Mouse (Mus musculus) embryonic facial prominence, embryonic 11.5 days (tissue): Measurements from ENCODE around the gene Shpk. TPM values are rescaled to one million over a fixed set of nuclear protein-coding genes. Genes with fewer than 3 reads are reported as not detected.

Experiments
- ATAC-seq: fragments of 200-750 bp; cut with Nextera tagmentation; replicated peaks from 2 replicates; pipeline ENCODE4 v1.8.0; 2017; ENCODE audit warnings: low read depth; ENCODE audit not compliant: insufficient number of reproducible peaks, low FRiP score, low TSS enrichment
- DNase-seq: peaks from one replicate; pipeline ENCODE4 v3.0.0-alpha.2; 2015; ENCODE audit warnings: low spot score
- H3K27ac ChIP-seq: fragments of 300-500 bp; sonication (generic); replicated peaks from 2 replicates; pipeline ENCODE4 v1.5.1; 2014; ENCODE audit warnings: mild to moderate bottlenecking, low read depth, low read length, control low read depth
- H3K27me3 ChIP-seq: fragments of 300-500 bp; sonication (generic); 2 replicates; pipeline ENCODE4 v1.6.1; 2014; ENCODE audit warnings: mild to moderate bottlenecking, low read length, moderate library complexity, mixed read lengths; ENCODE audit not compliant: control insufficient read depth, insufficient read depth
- H3K36me3 ChIP-seq: fragments of 300-500 bp; sonication (generic); replicated peaks from 2 replicates; pipeline ENCODE4 v1.6.1; 2014; ENCODE audit warnings: low read depth, mild to moderate bottlenecking, low read length, moderate library complexity, mixed read lengths; ENCODE audit not compliant: control insufficient read depth, insufficient read depth
- H3K4me1 ChIP-seq: fragments of 300-500 bp; sonication (generic); 2 replicates; pipeline ENCODE4 v1.6.1; 2014; ENCODE audit warnings: low read length, mixed read lengths; ENCODE audit not compliant: control insufficient read depth, insufficient read depth
- H3K4me2 ChIP-seq: fragments of 300-500 bp; sonication (generic); 2 replicates; pipeline ENCODE4 v1.6.1; 2014; ENCODE audit warnings: low read depth, mild to moderate bottlenecking, control low read depth, low read length, moderate library complexity
- H3K4me3 ChIP-seq: fragments of 300-500 bp; sonication (generic); 2 replicates; pipeline ENCODE4 v1.5.1; 2014; ENCODE audit warnings: low read depth, low read length, control low read depth
- H3K9ac ChIP-seq: fragments of 300-500 bp; sonication (generic); replicated peaks from 2 replicates; pipeline ENCODE4 v1.6.1; 2014; ENCODE audit warnings: mild to moderate bottlenecking, control low read depth, low read length
- H3K9me3 ChIP-seq: fragments of 300-500 bp; sonication (generic); replicated peaks from 2 replicates; pipeline ENCODE4 v1.6.1; 2016; ENCODE audit warnings: mild to moderate bottlenecking, low read length, inconsistent platforms, mixed read lengths; ENCODE audit not compliant: control insufficient read depth
- WGBS: fragments of 180-500 bp; shearing (Covaris S2); extraction: QIAGEN DNeasy Blood & Tissue Kit; methylation state at CpG from one replicate; pipeline ENCODE4 v1.1.7; 2014; 5-methylcytosine and 5-hydroxymethylcytosine counted together
- polyA plus RNA-seq: library from polyadenylated mRNA; unstranded; fragments of >200 nt; fragmentation: Nextera tagmentation; extraction: Ambion mirVana; gene quantifications from 2 replicates; pipeline ENCODE4 v1.2.1, GENCODE M21; 2014

Gene Shpk
- polyA plus RNA-seq, 1 experiment from 2014 or later = 1.0 TPM

GRCm38 (mm10) chr11:73169231-73169630, 30.0 kb upstream of the Shpk start:
- H3K36me3 ChIP-seq = no peaks in the 10 kb centered on the region
- DNase-seq (peak; percentile 71), ATAC-seq (peak; percentile 45; the same call in 1 of the 2 replicates)
- no peak overlapping the region for H3K9ac ChIP-seq
- H3K27ac ChIP-seq = no peak overlapping the region
- no peak overlapping the region for H3K4me3 ChIP-seq
- H3K4me2 ChIP-seq = no peak overlapping the region
- H3K4me1 ChIP-seq = no peaks in the 10 kb centered on the region
- H3K9me3 ChIP-seq = no peaks in the 10 kb centered on the region
- H3K27me3 ChIP-seq = no peaks in the 10 kb centered on the region
- 50% methylated on average over 4 of the region's 4 CpGs for WGBS

DNA sequence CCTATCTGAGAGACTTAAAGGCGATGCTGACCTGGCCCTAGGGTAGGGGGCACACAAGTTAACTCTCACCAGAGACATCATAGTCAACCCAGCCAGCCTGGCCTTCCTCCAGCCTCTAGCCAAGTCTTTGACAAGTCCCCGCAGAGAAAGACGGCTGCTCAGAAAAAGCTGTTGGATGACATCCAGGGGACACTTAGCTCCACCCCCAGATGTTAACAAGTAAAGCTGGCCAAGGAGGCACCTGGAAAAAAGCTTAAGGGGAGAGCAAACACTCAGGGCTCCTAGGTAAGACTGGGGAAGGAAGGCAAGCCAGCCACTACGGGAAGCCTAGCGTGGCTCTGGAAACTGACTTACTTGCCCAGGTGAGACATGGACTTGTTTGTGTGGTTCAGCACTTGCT, 27.1 kb upstream of the Shpk start:
- WGBS = 68% methylated on average over 5 of the region's 5 CpGs
- no peak overlapping the region for H3K9ac ChIP-seq
- no peaks in the 10 kb centered on the region; the same call in 1 of the 2 replicates for H3K36me3 ChIP-seq
- ATAC-seq (no peak), DNase-seq (no peak)
- no peaks in the 10 kb centered on the region for H3K27me3 ChIP-seq
- H3K4me3 ChIP-seq = no peak overlapping the region
- no peaks in the 10 kb centered on the region for H3K4me1 ChIP-seq
- H3K9me3 ChIP-seq = no peaks in the 10 kb centered on the region
- no peak overlapping the region for H3K27ac ChIP-seq
- H3K4me2 ChIP-seq = no peak overlapping the region

DNA sequence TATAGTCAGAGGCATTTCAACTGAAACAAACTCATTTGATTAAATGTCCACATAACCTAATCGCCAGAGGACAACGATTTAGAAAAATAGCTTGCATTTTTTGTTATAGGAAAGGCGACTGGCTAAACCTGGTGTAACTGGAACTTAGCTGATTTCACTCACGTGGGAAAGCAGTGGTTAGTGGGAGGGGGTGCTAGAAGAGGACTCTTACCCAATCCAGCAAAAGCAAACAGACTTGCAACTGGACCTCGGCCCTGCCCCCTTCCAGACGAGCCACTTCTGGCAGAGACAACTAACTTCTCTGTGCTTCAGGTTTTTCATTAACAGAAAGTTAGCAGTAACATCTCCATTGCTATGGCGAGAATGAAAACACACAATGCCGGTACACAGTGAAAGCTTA, 23.6 kb upstream of the Shpk start:
- 39% methylated on average over 8 of the region's 8 CpGs for WGBS
- peak overlapping the region; percentile 47 for H3K4me2 ChIP-seq
- H3K9me3 ChIP-seq = no peaks in the 10 kb centered on the region
- H3K4me1 ChIP-seq = no peaks in the 10 kb centered on the region
- H3K4me3 ChIP-seq = peak overlapping the region; percentile 85
- DNase-seq (no peak), ATAC-seq (no peak)
- H3K27ac ChIP-seq = no peak overlapping the region
- 0 out of 2 replicates have a peak overlapping the region, but pooled peaks have one; percentile 87 for H3K9ac ChIP-seq
- H3K27me3 ChIP-seq = no peaks in the 10 kb centered on the region
- no peaks in the 10 kb centered on the region; the same call in 1 of the 2 replicates for H3K36me3 ChIP-seq

GRCm38 (mm10) chr11:73176186-73176585, 23.1 kb upstream of the Shpk start:
- DNase-seq = no peak
- H3K27ac ChIP-seq = peak overlapping the region; percentile 65; the same call in 1 of the 2 replicates
- ATAC-seq = no peak
- H3K27me3 ChIP-seq = no peaks in the 10 kb centered on the region
- H3K36me3 ChIP-seq = no peaks in the 10 kb centered on the region; the same call in 1 of the 2 replicates
- no peaks in the 10 kb centered on the region for H3K4me1 ChIP-seq
- peak overlapping the region; percentile 47 for H3K4me2 ChIP-seq
- under 1% methylated on average over 15 of the region's 15 CpGs for WGBS
- H3K9ac ChIP-seq = peak overlapping the region; percentile 87
- H3K9me3 ChIP-seq = no peaks in the 10 kb centered on the region
- H3K4me3 ChIP-seq = peak overlapping the region; percentile 85

DNA sequence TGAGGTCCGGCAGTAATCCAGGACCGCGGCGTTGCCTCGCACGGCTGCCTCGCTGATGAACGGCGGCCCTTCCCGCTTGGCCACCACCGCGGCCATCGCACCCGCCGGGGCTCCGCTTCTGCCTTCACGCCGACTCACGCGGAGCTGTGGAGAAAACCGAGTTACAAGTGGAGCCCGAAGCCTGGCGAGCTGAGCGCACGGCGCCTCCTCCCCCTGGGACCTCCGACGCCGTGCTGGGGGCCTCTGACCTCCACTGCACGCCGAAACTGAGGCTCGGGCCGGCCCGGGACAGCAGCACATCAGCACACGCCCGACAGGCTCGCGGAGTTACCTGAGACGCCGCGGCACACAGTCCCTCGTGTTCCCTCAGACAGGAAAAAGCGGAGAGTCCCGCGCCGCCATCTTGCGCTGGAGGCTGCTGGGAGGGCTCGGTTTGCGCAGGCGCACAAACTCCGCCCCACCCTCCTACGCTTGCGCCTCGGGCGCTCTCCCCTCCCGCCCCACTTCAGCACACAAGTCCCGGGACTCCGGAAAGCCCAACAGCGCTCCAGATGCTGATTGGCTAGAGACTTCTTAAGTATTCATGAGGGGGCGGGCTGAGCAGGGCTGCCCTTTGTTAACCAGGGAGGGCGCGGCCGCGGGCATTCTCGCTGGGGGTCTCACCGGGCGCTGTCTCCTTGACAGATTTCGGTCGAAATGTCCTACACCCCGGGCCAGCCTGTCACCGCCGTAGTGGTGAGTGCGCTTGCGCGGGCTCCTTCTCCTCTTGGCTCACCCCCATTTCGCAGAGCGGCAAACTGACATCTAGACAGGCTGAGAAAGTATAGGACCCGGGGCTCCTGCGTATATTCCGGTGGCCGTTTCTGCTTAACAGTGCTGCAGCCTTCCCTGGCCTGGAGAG, 22.4 kb upstream of the Shpk start, which contains the start of the genes Emc6 and Tax1bp3:
TSS of gene Emc6 (minus strand) at position 430 of the 901 bp plus-strand sequence.
TSS of gene Tax1bp3 (plus strand) at position 476 of the 901 bp plus-strand sequence.
- no peaks in the 10 kb centered on the region; the same call in 1 of the 2 replicates for H3K36me3 ChIP-seq
- H3K9ac ChIP-seq = peak within 1 kb of the TSS; percentile 87
- DNase-seq = peak; percentile 99
- H3K9me3 ChIP-seq = no peaks in the 10 kb centered on the region
- WGBS = under 1% methylated on average over 76 of the region's 81 CpGs
- peak within 1 kb of the TSS; percentile 55 for H3K4me2 ChIP-seq
- no peaks in the 10 kb centered on the region for H3K4me1 ChIP-seq
- peak; percentile 97 for ATAC-seq
- H3K4me3 ChIP-seq = peak within 1 kb of the TSS; percentile 85
- H3K27me3 ChIP-seq = no peaks in the 10 kb centered on the region
- H3K27ac ChIP-seq = peak within 1 kb of the TSS; percentile 90

GRCm38 (mm10) chr11:73177509-73177875, 21.8 kb upstream of the Shpk start:
- peak; percentile 83 for DNase-seq
- H3K4me1 ChIP-seq = no peaks in the 10 kb centered on the region
- peak overlapping the region; percentile 85 for H3K4me3 ChIP-seq
- no peaks in the 10 kb centered on the region for H3K9me3 ChIP-seq
- no peaks in the 10 kb centered on the region; the same call in 1 of the 2 replicates for H3K36me3 ChIP-seq
- peak overlapping the region; percentile 55 for H3K4me2 ChIP-seq
- peak; percentile 72; the same call in 1 of the 2 replicates for ATAC-seq
- peak overlapping the region; percentile 90 for H3K27ac ChIP-seq
- WGBS = under 1% methylated on average over 27 of the region's 28 CpGs
- H3K27me3 ChIP-seq = no peaks in the 10 kb centered on the region
- H3K9ac ChIP-seq = peak overlapping the region; percentile 87

DNA sequence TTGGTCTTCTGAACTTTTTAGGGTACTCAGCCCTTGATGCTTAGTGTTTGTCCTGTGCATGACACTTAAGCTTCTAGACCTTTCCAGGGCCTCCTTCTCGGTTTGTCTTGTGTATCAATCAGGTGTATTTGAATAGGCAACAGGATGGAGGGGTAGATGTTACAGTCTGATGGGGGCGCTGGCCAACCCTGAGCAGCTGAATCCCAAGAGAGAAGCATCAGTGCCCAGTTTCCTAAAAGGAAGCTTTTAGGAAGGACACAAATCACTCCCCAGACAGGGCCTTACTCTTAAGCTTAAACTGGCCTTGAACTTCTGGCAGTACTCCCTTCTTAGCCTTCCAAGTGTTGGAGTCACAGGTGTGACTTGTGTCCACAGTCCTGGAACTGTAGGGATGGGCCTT, 21.4 kb upstream of the Shpk start:
- Histone ChIP-seq H3K4me2 (peak overlapping the region; percentile 55), H3K4me1 (no peaks in the 10 kb centered on the region), H3K27me3 (no peaks in the 10 kb centered on the region), H3K9ac (peak overlapping the region; percentile 87), H3K36me3 (no peaks in the 10 kb centered on the region; the same call in 1 of the 2 replicates), H3K4me3 (peak overlapping the region; percentile 85), H3K9me3 (no peaks in the 10 kb centered on the region), H3K27ac (no peak overlapping the region)
- WGBS = 0% methylated on average over 2 of the region's 2 CpGs
- no peak for ATAC-seq
- DNase-seq = no peak
